Mouse (Mus musculus): ENCODE measurements at regions not wholly inside any gene's neighbourhood (a gene's known extent, or its start where the extent isn't known, plus 50 kb on each side); places are given as distances from the start of the nearest gene placed in this dataset.
"Not testable (repeated sequence)": the region's sequence is repeated elsewhere in the genome, so short reads cannot be mapped to it uniquely, and the experiment has no call there.

GRCm38 (mm10) chr16:29746245-29746644 is 167.1 kb downstream of the Opa1 start:
- DNase-seq: no peak

- no peak for DNase-seq
Measured at GRCm38 (mm10) chr16:29749167-29749566, 170.0 kb downstream of the Opa1 start.

GRCm38 (mm10) chr16:29754579-29755199 is 175.6 kb downstream of the Opa1 start:
- DNase-seq: peak in 1 of 2 experiments; percentile 54

GRCm38 (mm10) chr16:29758246-29758645 is 179.1 kb downstream of the Opa1 start:
- no peak for DNase-seq

- DNase-seq: no peak
Measured at GRCm38 (mm10) chr16:29759416-29759815, 180.3 kb downstream of the Opa1 start.

- DNase-seq: no peak
Measured at GRCm38 (mm10) chr16:29760627-29761026, 181.5 kb downstream of the Opa1 start.

GRCm38 (mm10) chr16:29761779-29762277 is 182.7 kb downstream of the Opa1 start:
- peak in 1 of 2 experiments; percentile 43 for DNase-seq

GRCm38 (mm10) chr16:29764376-29764775 is 185.2 kb downstream of the Opa1 start:
- DNase-seq: no peak

GRCm38 (mm10) chr16:29765801-29766200 is 186.7 kb downstream of the Opa1 start:
- not testable (repeated sequence) for DNase-seq

- no peak for DNase-seq
Measured at GRCm38 (mm10) chr16:29771320-29771719, 192.2 kb downstream of the Opa1 start.

- DNase-seq: no peak
Measured at GRCm38 (mm10) chr16:29771728-29772608, 192.8 kb downstream of the Opa1 start.

GRCm38 (mm10) chr16:29772609-29772988 is 193.5 kb downstream of the Opa1 start:
- DNase-seq: no peak

- no peak for DNase-seq
Measured at GRCm38 (mm10) chr16:29773056-29773455, 193.9 kb downstream of the Opa1 start.

GRCm38 (mm10) chr16:29774949-29775348 is 195.8 kb downstream of the Opa1 start:
- no peak for DNase-seq

- DNase-seq: no peak
Measured at GRCm38 (mm10) chr16:29775879-29776278, 196.7 kb downstream of the Opa1 start.

- no peak for DNase-seq
Measured at GRCm38 (mm10) chr16:29782441-29782840, 203.3 kb downstream of the Opa1 start.

GRCm38 (mm10) chr16:29785114-29785513 is 206.0 kb downstream of the Opa1 start:
- no peak for DNase-seq

- DNase-seq: no peak
Measured at GRCm38 (mm10) chr16:29786540-29786939, 207.4 kb downstream of the Opa1 start.

- DNase-seq: peak; percentile 80 to 85
Measured at GRCm38 (mm10) chr16:29787633-29788511, 208.7 kb downstream of the Opa1 start.

GRCm38 (mm10) chr16:29790064-29790463 is 210.9 kb downstream of the Opa1 start:
- no peak for DNase-seq

- peak in 1 of 2 experiments; percentile 46 for DNase-seq
Measured at GRCm38 (mm10) chr16:29799250-29799649, 220.1 kb downstream of the Opa1 start.

GRCm38 (mm10) chr16:29799893-29800292 is 220.8 kb downstream of the Opa1 start:
- DNase-seq: no peak

- DNase-seq: no peak
Measured at GRCm38 (mm10) chr16:29800457-29800856, 221.3 kb downstream of the Opa1 start.

Measured in kidney, postnatal 25 days (tissue).